Mouse (Mus musculus): ENCODE measurements around the gene Alox5ap. TPM values are rescaled to one million over a fixed set of nuclear protein-coding genes. Genes with fewer than 3 reads are reported as not detected.

Gene Alox5ap
- total RNA-seq, 2 experiments from 2014 or later, result 15.1 to 15.8 TPM

DNA sequence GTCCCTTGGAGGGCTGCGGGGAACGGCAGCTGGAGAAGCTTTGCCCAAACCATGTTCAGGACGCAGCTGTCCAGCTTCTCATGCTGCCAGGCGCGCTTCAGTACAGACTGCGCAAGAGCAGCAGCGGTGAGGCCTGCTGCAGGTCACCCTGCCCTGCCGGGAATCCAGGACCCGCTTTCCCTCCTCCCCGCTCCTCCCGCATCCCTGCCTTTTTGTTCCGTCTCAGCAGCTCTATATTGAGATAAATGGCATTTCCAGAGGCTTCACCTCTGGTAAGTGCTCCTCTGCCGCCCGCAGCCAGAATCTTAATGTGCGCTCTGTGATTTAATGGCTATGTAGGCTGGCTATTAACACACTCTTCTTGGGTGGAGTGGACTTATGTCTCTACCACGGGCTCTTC, 5.5 kb upstream of the Alox5ap start:
- DNase-seq, result no peak

DNA sequence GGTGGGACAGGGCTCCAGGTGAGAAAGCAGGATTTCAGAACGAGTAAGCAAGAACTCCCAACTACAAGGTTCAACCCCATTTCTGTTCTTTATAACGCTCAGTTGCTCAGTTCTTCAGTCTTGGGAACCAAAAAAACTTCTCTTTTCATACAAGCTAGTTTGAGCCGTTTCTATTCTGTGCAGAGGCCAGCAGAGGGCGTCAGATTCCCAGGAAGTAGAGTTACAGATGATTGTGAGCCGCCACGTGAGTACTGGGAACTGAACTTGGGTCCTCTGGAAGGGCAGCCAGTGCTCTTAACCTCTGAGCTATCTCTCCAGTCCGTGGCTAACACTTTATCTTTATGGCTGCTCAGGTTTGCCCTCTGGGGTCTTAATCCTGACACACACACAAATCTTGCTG, 3.1 kb upstream of the Alox5ap start:
- no peak for DNase-seq

GRCm38 (mm10) chr5:149261866-149262265, 2.7 kb upstream of the Alox5ap start:
- DNase-seq, result peak; percentile 53 to 61

- peak in 1 of 2 experiments; percentile 9 for DNase-seq
Measured at GRCm38 (mm10) chr5:149264878-149265279, 312 bp downstream of the Alox5ap start.

GRCm38 (mm10) chr5:149266761-149267221, 2.2 kb downstream of the Alox5ap start:
- DNase-seq, result no peak

DNA sequence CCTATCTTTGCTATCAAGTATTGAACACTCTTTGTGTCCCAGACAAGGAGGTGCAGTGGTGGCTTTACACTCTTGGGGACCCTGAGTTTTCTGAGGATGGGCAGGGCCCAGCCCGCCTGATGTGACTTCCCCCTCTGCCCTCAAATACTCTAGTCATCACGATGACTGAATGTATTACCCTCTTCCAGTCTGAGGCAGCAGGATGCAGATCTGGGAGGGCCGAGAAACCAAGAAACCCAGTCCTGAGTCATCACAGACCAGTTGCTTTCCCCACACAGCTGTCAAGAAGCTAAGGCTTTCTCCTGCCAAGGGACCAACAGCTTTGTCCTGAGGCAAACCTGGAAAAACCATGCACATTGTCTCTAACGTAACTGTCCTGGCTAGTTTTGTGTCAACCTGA, 2.9 kb downstream of the Alox5ap start:
- DNase-seq, result no peak

DNA sequence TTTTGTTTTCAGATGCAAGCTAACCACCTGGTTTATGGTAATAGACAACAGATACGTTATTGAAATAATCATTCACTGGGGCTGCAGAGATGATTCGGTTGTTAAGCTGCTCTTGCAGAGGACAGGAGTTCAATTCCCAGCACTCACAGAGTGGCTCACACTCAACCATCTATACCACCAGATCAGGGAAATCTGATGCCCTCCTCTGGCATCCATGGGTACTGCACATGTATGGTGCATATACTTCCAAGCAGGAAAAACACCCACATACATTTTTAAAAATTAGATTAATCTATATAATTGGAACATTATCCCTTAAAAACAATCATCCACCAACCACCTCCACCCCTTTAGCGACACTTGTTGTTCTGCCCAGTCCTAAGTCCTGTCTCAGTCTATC, 6.7 kb downstream of the Alox5ap start:
- DNase-seq, result no peak

- DNase-seq, result peak in 1 of 2 experiments; percentile 35
Measured at GRCm38 (mm10) chr5:149272535-149272934, 8.0 kb downstream of the Alox5ap start.

DNA sequence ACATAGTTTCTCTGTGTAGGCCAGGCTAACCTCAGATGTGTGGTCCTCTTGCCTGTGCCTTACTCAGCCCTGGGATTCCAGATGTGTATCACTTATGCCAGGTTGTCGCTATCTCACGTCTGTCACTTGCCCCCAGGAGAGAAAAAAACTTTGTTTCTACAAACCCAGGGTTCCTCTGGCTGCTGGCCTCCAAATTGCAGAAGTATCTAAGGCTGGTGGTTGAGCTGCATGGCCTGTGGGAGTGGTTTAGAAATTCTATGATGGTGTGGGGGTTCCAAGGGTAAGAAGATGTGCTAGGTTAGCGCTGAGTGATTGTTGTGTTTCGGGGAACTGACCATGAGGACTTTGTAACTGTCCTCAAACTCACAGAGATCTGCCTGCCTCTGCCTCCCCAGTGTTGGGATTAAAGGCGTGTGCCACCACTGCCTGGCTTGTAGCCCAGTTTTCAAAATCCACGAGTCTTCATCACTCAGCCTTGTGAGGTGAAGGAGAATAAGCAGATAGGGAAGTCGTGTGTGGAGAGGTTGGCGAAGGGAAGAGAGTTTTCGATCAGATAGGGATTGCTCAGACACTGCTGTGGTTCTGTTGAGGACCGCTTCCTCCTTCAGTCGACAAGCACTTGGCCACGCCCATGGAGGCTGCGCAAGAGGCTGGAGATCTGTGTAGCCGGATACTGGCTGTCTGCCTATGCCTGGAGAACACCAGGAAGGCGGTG, 10.0 kb downstream of the Alox5ap start:
- DNase-seq, result no peak

- no peak for DNase-seq
Measured at GRCm38 (mm10) chr5:149275105-149275494, 10.5 kb downstream of the Alox5ap start.

DNA sequence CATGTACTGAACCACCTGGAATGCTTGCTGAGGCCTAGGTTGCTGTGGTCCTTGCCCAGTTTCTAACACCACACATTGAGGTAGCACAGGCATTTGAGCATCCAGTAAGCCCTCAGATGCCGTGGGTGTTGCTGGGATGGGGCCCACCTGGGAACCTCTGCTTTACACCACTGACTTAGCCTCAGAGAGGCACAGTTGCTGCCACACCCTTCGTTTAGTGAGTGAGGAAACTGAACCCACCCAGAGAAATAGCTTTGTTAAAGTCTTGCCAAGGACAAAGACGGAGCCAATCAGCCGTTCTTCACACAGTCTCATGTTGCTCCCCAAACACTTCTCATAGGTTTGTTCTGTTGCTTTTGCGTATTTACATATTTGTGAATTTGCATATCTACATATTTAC, 13.0 kb downstream of the Alox5ap start:
- no peak for DNase-seq

- DNase-seq, result peak; percentile 71 to 74
Measured at GRCm38 (mm10) chr5:149279273-149279844, 14.8 kb downstream of the Alox5ap start.

DNA sequence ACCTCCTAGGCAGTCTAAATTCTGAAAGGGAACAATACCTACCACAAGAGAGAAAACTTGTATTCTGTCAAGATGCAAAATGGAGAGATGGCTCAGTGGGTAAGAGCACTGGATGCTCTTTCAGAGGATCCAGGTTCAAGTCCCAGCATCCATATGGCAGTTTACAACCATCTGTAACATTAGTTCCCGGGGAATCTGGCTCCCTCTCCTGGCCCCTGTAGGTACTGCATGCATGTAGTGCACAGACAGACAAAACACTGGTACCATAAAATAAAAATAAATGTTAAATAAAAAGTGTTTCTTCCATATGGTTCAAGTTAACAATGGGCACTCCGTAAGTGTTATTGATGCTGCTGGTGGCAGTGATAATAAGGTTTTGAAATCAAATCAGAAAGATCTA, 18.4 kb downstream of the Alox5ap start:
- DNase-seq, result no peak

DNA sequence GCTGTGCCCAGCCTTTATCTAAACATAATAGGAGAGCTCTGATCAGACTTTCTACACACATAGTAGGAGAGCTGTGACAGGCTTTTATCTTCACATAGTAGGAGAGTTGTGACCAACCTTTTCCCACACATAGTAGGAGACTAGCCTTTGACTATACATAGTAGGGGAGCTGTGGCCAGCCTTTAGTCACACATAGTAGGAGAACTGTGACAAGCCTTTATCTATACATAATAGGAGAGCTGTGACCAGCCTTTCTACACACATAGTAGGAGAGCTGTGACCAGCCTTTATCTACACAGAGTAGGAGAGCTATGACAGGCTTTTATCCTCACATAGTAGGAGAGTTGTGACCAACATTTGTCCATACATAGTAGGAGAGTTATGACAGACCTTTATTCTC, 19.3 kb downstream of the Alox5ap start:
- no peak for DNase-seq

GRCm38 (mm10) chr5:149286021-149286420, 21.5 kb downstream of the Alox5ap start:
- DNase-seq, result no peak

DNA sequence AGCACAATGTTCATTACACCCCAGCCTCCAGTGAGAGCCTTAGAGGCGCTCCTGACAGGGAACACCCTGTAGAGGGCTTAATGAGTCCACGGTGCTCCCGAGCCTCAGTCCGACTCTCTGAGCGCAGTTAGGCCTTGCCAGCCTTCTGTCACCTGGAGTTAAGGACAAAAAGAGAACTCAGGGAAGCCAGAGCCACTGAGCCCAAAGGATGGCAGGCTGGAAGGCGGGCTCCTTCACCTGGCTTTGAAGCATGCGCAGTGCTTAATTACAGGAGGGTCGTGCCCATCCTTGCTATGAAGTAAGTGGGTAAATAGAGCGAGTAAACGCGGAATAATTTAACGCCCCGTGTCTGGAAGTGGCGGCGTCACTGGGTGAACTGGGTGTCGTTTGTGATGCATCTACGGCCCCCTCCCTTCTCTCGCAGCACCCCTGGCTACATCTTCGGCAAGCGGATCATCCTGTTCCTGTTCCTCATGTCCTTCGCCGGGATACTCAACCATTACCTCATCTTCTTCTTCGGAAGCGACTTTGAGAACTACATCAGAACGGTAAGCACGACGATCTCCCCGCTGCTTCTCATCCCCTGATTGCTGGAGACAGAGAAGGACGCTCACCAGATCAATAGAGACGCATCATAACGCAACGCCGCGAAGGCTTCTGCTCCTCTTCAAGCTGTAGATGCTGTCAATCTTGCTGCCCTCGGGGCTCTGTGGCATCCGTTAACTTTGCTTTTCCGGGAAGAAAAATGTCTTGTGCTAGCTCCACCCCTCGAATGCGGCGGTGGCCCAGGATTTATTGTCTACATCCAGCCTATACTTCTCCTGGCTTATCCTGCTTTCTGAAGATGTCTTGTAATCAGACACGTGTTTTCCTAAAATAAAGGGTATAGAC, 22.8 kb downstream of the Alox5ap start:
- DNase-seq, result no peak

- DNase-seq, result no peak
Measured at GRCm38 (mm10) chr5:149291266-149291665, 26.7 kb downstream of the Alox5ap start.

GRCm38 (mm10) chr5:149293071-149293470, 28.5 kb downstream of the Alox5ap start:
- DNase-seq, result no peak

- DNase-seq, result no peak
Measured at GRCm38 (mm10) chr5:149296808-149297207, 32.2 kb downstream of the Alox5ap start.

DNA sequence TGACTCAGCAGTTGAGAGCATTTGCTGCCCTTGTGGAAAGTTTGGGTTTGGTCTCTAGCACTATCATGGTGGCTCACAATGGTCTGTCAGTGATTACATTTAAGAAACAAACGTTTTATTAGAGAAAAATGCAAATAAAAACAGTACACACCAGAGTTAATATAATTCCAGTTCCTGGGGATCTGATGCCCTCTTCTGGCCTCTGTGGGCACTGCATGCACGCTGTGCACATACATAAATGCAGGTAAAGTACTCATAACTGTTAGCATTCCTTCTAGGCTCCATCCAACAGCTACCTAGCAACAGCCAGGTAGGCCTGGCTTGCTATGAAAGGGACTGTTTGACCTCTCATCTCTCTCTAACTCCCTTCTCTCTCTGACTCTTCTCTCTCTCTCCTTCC, 32.9 kb downstream of the Alox5ap start:
- DNase-seq, result no peak

DNA sequence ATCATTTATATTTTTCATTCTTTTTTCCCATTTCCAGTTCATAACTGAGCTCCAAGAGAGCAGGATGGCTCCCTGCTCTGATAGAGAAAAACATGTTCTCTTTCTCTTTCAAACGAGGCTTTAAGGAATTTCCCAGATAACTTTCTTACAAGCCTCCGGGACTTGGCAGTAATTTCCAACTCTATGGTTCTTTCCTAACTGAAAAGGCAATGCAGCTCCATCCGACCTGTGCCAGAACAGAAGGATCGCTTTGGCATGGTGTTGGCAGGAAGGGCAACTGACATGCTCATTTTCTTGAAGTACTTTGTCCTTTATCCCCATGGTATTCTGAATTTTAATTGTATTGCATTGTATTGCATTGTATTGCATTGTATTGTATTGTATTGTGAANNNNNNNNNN, 33.7 kb downstream of the Alox5ap start:
- no peak for DNase-seq

- DNase-seq, result no peak
Measured at GRCm38 (mm10) chr5:149312884-149313652, 48.5 kb downstream of the Alox5ap start.

Data from adrenal gland, postnatal 36 days (tissue).